Mouse (Mus musculus) heart, adult 11 months (tissue): ENCODE measurements at regions not wholly inside any gene's neighbourhood (a gene's known extent, or its start where the extent isn't known, plus 50 kb on each side); places are given as distances from the start of the nearest gene placed in this dataset.
A peak's percentile ranks its signal among the peaks of the same experiment; 100 is the strongest.

Experiments
- DNase-seq: peaks from one replicate; pipeline ENCODE4 v3.0.0; 2022

DNA sequence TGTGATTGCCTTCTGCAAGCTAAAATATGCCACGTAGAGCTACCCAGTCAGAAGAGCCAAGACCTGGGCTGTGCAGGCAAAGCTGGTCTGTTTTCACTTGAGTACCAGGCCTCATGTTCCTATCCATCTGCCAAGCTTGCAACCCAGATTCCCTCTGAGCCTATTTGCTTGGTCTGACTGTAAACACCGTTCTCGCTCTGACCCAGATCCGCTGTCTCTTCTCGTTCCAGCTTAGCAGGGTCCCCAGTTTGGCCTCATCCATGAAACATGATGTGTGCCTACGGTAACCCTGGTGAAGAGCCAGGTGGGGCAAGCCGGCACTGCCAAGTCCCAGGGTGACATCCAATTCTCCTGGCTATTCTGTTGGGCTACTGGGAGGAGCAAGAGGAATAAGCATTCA is 192.5 kb upstream of the Serp2 start:
- no peak for DNase-seq

DNA sequence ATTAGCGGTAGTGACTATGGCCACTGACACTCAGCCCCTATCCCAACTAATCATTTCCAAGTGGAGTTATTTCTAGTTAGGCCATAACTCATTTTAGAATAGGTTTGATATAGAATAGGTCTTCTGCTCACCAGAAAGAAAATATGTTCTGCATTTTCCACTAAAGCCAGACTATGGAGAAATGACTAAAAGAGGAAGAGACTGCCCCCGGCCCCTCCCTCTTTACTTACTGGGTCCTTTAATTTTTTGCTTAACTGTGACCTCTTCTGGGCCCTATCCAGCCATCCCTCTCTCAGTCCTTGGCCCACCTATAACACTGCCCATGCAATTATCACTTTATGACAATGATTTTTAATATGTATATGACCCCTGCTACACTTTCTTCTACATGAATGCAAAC is 192.0 kb upstream of the Serp2 start:
- DNase-seq: no peak

DNA sequence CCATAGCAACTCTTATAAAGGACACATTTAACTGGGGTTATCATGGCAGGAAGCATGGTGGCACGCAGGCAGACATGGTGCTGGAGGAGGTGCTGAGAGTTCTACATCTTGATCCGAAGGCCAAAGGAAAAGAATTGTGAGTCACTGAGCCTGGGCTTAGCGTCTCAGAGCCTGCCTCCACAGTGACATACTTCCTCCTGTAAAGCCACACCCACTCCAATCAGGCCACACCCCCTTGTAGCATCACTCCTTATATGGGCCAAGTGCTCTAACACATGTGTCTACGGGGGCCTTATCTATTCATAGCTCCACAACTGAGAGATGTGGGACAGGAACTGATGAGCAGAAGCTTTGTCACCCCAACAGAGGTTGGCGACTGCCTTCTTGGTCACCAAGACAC is 191.1 kb upstream of the Serp2 start:
- DNase-seq: no peak

- no peak for DNase-seq
These were observed 189.6 kb upstream of the Serp2 start for GRCm38 (mm10) chr14:76746282-76746681.

DNA sequence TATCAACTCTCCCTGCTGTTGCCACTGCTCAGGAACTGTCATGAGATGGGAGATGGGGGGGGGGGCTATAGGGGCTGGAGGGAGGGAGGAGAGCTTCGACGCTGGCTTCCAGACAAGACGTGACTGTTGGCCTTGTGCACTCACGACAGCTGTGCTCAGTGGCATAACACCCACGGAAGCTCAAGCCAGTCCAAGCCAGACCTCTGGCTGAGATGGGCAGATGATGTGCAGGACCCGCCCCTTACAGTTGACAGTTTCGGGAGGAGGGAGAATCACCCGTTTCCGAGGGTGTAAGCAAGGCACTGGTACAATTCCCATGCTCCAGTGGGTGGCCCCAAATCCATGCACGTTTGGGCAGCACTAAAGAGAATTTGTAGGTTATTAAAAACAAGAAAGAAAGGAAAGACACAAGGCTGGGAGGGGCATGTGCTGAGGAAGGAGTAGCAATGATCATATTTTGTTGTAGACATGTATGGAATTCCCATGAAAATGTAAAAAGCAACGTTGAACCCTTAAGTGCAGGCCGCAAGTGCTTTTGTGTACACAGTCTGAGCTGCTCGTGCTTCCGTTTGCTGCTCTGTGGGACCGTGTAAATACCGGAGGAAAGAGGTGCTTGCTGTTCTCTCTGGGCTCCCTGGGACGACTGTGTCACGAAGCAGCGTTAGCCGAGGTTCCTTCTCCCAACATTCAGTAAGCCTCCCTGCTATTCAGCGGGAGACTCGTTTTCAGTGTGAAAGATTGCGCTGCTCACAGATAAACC is 188.2 kb upstream of the Serp2 start:
- no peak for DNase-seq

DNA sequence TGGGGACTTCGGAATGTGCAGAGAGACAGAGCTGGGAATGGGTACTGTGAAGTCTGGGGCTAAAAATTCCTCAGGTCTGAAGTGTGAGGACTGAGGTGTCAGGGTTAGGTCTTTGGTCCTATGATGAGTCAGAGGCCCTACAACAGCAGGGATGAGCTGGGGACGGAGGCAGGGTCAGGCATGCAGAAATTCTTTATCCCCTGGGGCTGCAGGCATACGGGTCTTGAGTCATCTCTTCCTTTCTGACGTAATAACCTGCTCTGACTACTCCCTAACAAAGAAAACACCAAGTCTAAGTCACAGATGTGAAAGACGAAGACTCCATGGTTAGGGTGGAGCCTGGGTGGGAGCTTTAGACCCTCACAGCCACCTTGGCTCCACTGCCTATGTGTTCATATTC is 185.6 kb upstream of the Serp2 start:
- DNase-seq: no peak

DNA sequence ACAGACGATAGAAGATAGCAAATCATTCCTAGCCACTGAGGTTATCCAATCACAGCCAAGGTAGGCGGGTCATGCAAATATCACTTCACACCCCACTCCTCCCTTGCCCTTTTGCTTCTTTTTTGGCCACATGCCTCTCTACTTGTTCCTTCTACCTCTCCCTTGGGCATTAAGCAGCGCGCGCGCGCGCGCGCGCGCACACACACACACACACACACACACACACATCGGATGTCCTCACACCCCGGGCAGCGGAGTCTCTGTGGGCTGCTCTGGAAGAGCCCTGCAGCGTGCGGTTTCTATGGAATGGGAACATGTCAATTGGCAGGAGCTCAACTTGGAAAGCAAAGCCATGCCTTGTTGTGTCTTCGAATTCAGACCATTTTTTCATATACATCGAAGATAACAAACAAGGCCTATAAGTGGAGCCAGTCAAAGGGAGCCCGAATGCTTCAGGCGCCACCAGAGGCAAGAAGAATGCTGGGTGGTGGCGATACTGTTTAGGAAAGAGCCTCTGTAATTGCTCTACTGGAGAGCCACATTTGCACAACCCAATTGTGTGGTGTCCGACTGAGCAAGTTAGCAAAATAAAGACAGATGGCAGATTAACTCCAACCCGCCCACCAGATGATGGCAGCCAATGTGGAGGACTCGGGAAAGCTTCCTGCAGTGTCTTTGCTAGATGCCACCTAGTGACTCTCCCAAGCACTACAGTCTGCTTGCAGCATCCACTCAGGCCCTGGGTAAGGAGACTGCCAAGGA is 183.3 kb upstream of the Serp2 start:
- peak; percentile 96 for DNase-seq

DNA sequence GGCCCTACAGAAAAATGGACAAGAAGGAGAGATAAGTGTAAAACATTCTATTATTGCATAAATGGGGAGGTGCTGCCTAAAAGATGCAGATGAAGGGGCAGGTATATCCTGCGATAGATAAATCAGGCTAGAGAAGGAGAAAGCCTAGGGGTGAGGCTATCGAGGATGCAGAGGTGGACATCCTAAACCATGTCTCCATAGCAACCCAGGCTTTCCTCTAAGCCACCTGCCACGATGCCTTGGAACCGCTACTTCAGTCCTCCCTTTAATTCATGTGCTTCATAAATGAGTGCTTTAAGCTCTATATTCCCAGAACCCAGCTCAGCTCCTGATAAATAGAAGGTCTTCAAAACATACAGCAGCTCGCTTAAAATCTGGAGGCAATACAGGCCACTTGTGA is 179.3 kb upstream of the Serp2 start:
- no peak for DNase-seq

DNA sequence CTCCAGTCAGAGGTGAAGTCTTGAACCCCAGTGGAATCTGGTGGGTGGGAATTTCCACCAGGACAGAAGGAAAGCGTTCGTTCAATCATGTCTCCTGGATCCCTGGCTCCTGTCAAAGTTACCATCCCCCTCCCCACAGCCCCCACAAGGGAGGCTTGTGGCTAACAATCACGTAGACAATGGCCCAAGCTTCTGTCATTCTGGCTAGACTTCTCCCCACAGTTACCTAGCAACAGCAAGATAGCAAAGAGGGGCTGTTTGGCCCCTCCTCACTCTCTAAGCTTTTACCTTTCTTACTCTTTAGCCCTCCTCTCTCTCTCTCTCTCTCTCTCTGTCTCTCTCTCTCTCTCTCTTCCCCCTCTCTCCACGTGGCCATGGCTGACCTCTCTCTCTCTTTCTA is 178.4 kb upstream of the Serp2 start:
- no peak for DNase-seq

DNA sequence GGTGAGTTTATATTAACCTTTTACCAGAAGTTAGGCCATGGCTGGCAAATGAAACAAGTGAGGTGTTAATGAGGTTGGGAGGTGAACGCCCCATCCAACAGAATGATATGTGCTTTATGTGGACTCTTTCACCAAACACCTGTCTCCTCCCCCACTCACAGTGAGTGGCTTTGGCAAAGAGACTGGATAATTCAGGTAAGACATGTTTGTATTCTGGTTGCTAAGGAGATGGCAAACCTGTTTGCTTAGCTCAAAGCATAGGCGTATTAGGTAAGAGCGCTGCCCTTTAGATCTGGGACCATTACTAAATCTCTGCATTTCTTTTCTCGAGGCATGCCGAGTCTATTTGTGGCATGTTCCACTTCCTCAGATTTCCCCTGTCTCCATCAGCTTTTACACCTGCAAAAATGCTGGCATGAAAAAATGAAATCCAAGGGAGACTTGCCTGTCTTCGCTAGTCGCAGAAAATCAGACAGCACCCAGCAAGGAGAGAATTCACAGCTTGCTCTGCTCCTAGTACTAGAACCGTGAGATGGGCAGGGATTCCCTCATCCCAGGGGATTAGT is 176.7 kb upstream of the Serp2 start:
- DNase-seq: no peak

DNA sequence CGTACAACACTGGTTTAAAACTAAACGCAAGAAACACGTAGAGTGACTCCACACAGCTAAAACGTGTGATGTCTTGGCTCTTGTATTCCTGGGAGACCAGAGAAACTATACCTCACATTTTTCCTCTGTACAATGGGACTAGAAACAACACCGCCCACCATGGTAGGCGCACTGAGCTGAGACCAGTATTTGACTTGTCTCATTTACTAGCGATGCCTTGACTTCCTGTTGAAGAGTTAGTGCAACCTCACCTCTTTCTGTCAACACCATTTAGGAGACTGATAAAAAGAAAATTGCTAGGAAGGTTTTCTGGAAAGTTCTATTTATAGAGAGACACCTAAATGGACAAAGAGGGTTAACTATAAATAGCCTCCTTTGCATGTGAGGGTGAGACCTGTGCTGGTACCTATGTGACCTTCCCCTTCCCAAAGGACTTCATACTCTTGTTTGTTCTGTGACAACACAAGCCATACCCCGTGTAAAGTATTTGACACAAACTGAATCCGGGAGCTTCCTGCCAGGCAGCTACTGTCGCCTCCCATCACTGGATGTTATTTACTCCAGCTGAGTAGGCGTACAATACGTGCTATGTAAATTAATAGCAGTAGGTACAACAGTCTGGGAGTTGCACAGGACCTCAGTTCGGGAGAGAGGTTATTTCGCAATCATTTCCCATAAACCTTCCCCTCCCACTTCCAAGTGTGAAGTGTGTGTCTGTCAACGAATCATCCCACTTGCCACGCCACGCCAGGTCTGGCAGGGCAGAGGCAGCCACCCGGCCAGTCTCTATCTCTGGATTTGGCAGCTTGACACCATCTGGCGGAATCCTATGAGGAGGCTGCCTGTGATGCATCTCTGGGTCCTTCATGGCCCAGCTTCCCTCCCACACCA is 174.7 kb upstream of the Serp2 start:
- DNase-seq: peak; percentile 98

GRCm38 (mm10) chr14:76725844-76726243 is 169.2 kb upstream of the Serp2 start:
- peak; percentile 91 for DNase-seq

DNA sequence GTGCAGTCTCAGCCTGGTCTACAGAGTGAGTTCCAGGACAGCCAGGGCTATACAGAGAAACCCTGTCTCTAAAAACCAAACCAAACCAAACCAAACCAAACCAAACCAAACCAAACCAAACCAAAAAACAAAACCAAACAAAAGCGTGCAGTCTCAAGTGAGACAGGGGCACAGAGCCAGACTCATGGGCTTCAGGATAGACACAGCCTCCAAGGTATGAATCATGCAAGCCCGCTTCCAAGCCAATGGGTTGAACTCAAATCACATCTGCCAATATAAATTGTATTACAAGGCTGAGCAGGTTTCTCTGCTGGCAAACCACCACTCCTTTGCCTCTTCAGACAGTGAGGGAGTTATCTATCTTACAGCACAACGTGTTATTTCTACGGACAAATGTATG is 168.5 kb upstream of the Serp2 start:
- DNase-seq: peak; percentile 93

DNA sequence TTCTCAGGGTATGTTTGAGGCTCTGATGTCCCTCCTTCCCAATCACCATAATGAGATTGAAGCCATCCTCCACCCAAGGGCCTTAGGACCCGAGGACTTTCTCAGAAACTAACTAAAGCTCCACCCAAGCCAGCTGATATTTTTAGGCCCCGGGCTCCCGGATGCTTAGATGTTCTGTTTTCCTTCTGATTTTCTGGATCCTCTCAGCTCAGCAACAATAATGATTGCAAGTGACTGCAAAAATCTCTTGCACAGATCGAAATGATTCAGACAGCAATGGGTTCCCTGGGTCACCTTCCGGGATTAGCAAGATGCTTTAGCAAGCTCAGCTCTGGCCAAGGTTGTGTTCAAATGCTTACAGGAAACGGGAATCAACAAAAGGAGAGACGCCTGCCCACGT is 168.1 kb upstream of the Serp2 start:
- DNase-seq: peak; percentile 95

DNA sequence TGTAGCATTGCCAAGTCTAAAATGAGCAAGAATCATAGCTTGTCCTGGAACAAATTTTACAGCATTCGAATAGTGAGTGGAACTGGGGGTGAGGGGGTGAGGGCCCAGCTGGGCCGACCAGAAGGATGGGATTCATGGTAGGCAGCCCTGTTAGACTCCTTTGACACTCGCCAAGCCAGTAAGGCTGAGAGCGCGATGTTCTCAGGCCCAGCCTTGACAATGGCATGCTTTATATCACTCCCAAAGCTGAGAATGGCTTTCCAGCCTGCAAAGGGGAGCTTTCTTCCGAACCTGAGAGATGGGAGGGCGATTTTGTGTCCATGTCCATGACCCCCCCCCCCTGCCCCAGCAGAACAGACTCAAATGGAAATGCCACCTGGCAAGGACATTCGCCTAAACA is 167.7 kb upstream of the Serp2 start:
- no peak for DNase-seq

DNA sequence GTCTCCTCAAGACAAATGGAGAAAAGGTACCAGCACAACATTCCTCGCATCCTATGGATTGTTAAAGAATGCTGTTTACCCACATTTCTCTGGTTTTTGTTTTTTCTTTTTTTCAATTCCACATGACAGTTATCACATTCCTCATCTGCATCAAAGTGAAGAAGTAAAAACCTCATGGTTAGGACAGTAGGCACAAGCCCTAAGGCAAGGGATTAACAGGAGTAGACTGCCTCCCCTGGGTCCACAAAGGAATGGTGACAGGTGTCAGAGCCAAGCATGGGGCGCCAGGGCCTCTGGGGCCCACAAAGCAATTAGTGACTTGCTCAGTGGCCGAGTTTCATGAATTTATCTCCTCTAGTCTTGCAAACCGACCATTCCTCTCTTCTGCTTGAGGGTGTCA is 166.9 kb upstream of the Serp2 start:
- DNase-seq: no peak

- DNase-seq: no peak
These were observed 165.6 kb upstream of the Serp2 start for GRCm38 (mm10) chr14:76722297-76722696.

- DNase-seq: no peak
These were observed 165.1 kb upstream of the Serp2 start for GRCm38 (mm10) chr14:76721751-76722150.

- DNase-seq: no peak
These were observed 160.4 kb upstream of the Serp2 start for GRCm38 (mm10) chr14:76717081-76717480.

DNA sequence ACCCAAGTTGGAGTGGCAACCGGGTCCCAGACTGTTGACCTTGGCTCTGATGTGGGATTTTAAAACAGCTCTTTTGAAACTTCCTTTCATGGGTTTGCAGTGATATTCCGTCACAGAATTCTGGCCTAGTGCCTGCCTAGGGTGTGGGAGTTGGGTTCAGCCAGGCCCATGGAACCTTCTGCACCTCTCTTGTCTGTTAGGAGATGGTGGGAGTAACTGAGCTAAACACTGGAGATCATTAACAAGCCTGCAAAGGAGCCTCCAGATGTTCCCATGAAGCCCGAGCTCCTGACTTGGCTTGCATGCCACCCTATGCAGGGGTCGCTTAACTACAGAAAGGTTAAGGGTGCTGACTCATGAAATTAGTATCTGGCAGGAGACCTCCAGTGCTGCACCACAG is 158.0 kb upstream of the Serp2 start:
- DNase-seq: peak; percentile 97

- peak; percentile 91 for DNase-seq
These were observed 157.3 kb upstream of the Serp2 start for GRCm38 (mm10) chr14:76713946-76714345.

- peak; percentile 98 for DNase-seq
These were observed 152.0 kb upstream of the Serp2 start for GRCm38 (mm10) chr14:76708728-76709127.

- DNase-seq: peak; percentile 74
These were observed 146.7 kb upstream of the Serp2 start for GRCm38 (mm10) chr14:76703373-76703764.
